Mouse (Mus musculus) liver, adult 2 months (tissue): ENCODE measurements around the gene Bin2.

Experiments
- CTCF ChIP-seq: fragments of 200-500 bp; IDR thresholded peaks from 2 replicates; pipeline ENCODE4 v1.5.1; 2011; ENCODE audit warnings: low read depth, low read length, control low read depth
- POLR2A ChIP-seq: fragments of 200-500 bp; IDR thresholded peaks from 2 replicates; pipeline ENCODE4 v1.6.1; 2011; ENCODE audit warnings: low read length, control low read depth; ENCODE audit not compliant: insufficient read depth; ENCODE audit errors: extremely low read depth

- TF ChIP-seq CTCF (no peak), POLR2A (no peak)
These were observed 41.5 kb downstream of the Bin2 start for GRCm38 (mm10) chr15:100627774-100628370.
